Mouse (Mus musculus) liver, adult 2 months (tissue): ENCODE data around the gene Zbtb22. TPM values are rescaled to one million over a fixed set of nuclear protein-coding genes. Genes with fewer than 3 reads are reported as not detected.
A peak's percentile ranks its signal among the peaks of the same experiment; 100 is the strongest.

ENCODE experiments used
- DNase-seq: peaks from one replicate; pipeline ENCODE4 v3.0.0-alpha.2; 2011; ENCODE audit warnings: low read depth, low spot score; ENCODE audit errors: extremely low read depth
- H3K27ac ChIP-seq: fragments of 200-500 bp; replicated peaks from 2 replicates; pipeline ENCODE4 v1.5.1; 2012; ENCODE audit warnings: low read depth, mild to moderate bottlenecking, control low read depth, inconsistent platforms, low read length; ENCODE audit not compliant: insufficient read depth
- H3K27me3 ChIP-seq: fragments of 200-500 bp; 2 replicates; pipeline ENCODE4 v1.6.1; 2012; ENCODE audit warnings: mild to moderate bottlenecking, moderate library complexity, low read length, inconsistent platforms; ENCODE audit not compliant: control insufficient read depth, insufficient read depth
- H3K36me3 ChIP-seq: fragments of 200-500 bp; 2 replicates; pipeline ENCODE4 v1.6.1; 2012; ENCODE audit warnings: low read length, inconsistent platforms; ENCODE audit not compliant: control insufficient read depth, insufficient read depth
- H3K4me1 ChIP-seq: fragments of 200-500 bp; 2 replicates; pipeline ENCODE4 v1.6.1; 2011; ENCODE audit warnings: low read length; ENCODE audit not compliant: control insufficient read depth, insufficient read depth
- H3K4me3 ChIP-seq: fragments of 200-500 bp; 2 replicates; pipeline ENCODE4 v1.5.1; 2011; ENCODE audit warnings: low read depth, mild to moderate bottlenecking, control low read depth, low read length, moderate library complexity; ENCODE audit not compliant: insufficient read depth
- H3K79me2 ChIP-seq: fragments of 200-500 bp; 2 replicates; pipeline ENCODE4 v1.6.1; 2012; ENCODE audit warnings: inconsistent platforms, mild to moderate bottlenecking, low read length, moderate library complexity; ENCODE audit not compliant: control insufficient read depth, insufficient read depth
- H3K9ac ChIP-seq: fragments of 200-500 bp; 2 replicates; pipeline ENCODE4 v1.6.1; 2012; ENCODE audit warnings: low read depth, mild to moderate bottlenecking, control low read depth, inconsistent platforms, low read length
- CTCF ChIP-seq: fragments of 200-500 bp; IDR thresholded peaks from 2 replicates; pipeline ENCODE4 v1.5.1; 2011; ENCODE audit warnings: low read depth, low read length, control low read depth
- POLR2A ChIP-seq: fragments of 200-500 bp; IDR thresholded peaks from 2 replicates; pipeline ENCODE4 v1.6.1; 2011; ENCODE audit warnings: low read length, control low read depth; ENCODE audit not compliant: insufficient read depth; ENCODE audit errors: extremely low read depth
- WGBS: fragments of 180-500 bp; shearing (Covaris S2); methylation state at CpG from one replicate; pipeline ENCODE4 v1.1.7; 2018; 5-methylcytosine and 5-hydroxymethylcytosine counted together
- polyA plus RNA-seq: library from polyadenylated mRNA; depleted of rRNA; stranded (reverse); fragments of >200 nt; gene quantifications from 2 replicates; pipeline ENCODE4 v1.2.3, GENCODE M21; 2012
- total RNA-seq: library from RNA; depleted of rRNA; stranded (reverse); fragments of >200 nt; gene quantifications from 2 replicates; pipeline ENCODE4 v1.2.3, GENCODE M21; 2014

Gene Zbtb22
- total and polyA plus RNA-seq, 2 experiments = 11.1 to 23.9 TPM

- Histone ChIP-seq H3K79me2 (no peaks in the 10 kb centered on the region), H3K4me3 (no peak overlapping the region), H3K27me3 (no peaks in the 10 kb centered on the region), H3K9ac (no peak overlapping the region), H3K4me1 (peaks cover 3% of the 10 kb centered on the region), H3K27ac (peak overlapping the region; percentile 24; the same call in 1 of the 2 replicates), H3K36me3 (no peaks in the 10 kb centered on the region; the same call in 1 of the 2 replicates)
- DNase-seq = no peak
- WGBS = 79% methylated on average over 15 of the region's 15 CpGs
- TF ChIP-seq POLR2A = no peak
- no peak for TF ChIP-seq CTCF
Measured at GRCm38 (mm10) chr17:33932970-33933369, 17.3 kb downstream of the Zbtb22 start.

- H3K4me3 ChIP-seq = no peak overlapping the region
- WGBS = 91% methylated on average over 21 of the region's 21 CpGs
- TF ChIP-seq POLR2A = no peak
- TF ChIP-seq CTCF = no peak
- H3K27ac ChIP-seq = no peak overlapping the region
- peaks cover 8% of the 10 kb centered on the region; the same call in 1 of the 2 replicates for H3K4me1 ChIP-seq
- H3K36me3 ChIP-seq = no peaks in the 10 kb centered on the region; the same call in 1 of the 2 replicates
- peaks cover 6% of the 10 kb centered on the region; the same call in 1 of the 2 replicates for H3K79me2 ChIP-seq
- no peak for DNase-seq
- no peak overlapping the region for H3K9ac ChIP-seq
- no peaks in the 10 kb centered on the region for H3K27me3 ChIP-seq
Measured at GRCm38 (mm10) chr17:33935422-33936055, 19.8 kb downstream of the Zbtb22 start.

GRCm38 (mm10) chr17:33936993-33937392 is 21.3 kb downstream of the Zbtb22 start:
- Histone ChIP-seq H3K27me3 (no peaks in the 10 kb centered on the region), H3K4me1 (peaks cover 13% of the 10 kb centered on the region; the same call in 1 of the 2 replicates), H3K79me2 (peaks cover 11% of the 10 kb centered on the region; the same call in 1 of the 2 replicates), H3K36me3 (no peaks in the 10 kb centered on the region; the same call in 1 of the 2 replicates), H3K27ac (no peak overlapping the region), H3K9ac (no peak overlapping the region), H3K4me3 (no peak overlapping the region)
- no peak for DNase-seq
- TF ChIP-seq CTCF = no peak
- TF ChIP-seq POLR2A = no peak
- 88% methylated on average over 15 of the region's 15 CpGs for WGBS

- H3K27me3 ChIP-seq = no peaks in the 10 kb centered on the region
- H3K4me1 ChIP-seq = peaks cover 10% of the 10 kb centered on the region; the same call in 1 of the 2 replicates
- TF ChIP-seq CTCF (no peak), POLR2A (no peak)
- no peaks in the 10 kb centered on the region; the same call in 1 of the 2 replicates for H3K36me3 ChIP-seq
- H3K9ac ChIP-seq = no peak overlapping the region
- H3K27ac ChIP-seq = no peak overlapping the region
- WGBS = 44% methylated on average over 11 of the region's 11 CpGs
- no peak for DNase-seq
- H3K4me3 ChIP-seq = no peak overlapping the region
- peaks cover 11% of the 10 kb centered on the region; the same call in 1 of the 2 replicates for H3K79me2 ChIP-seq
Measured at GRCm38 (mm10) chr17:33938783-33939182, 23.1 kb downstream of the Zbtb22 start.

- Histone ChIP-seq H3K4me3 (peak within 1 kb of the TSS; percentile 97), H3K4me1 (peaks cover 10% of the 10 kb centered on the region; the same call in 1 of the 2 replicates), H3K27ac (peak within 1 kb of the TSS; percentile 64), H3K36me3 (peaks cover 1% of the 10 kb centered on the region; the same call in 1 of the 2 replicates), H3K9ac (peak within 1 kb of the TSS; percentile 89), H3K79me2 (peaks cover 11% of the 10 kb centered on the region; the same call in 1 of the 2 replicates), H3K27me3 (no peaks in the 10 kb centered on the region)
- no peak for TF ChIP-seq CTCF
- TF ChIP-seq POLR2A = 0 out of 2 replicates have a peak, but pooled peaks have one; percentile 12
- peak; percentile 91 for DNase-seq
- WGBS = under 1% methylated on average over 36 of the region's 36 CpGs
Measured at GRCm38 (mm10) chr17:33940206-33940805, 24.6 kb downstream of the Zbtb22 start, which contains the start of the genes Pfdn6 and Wdr46. Gene Pfdn6, minus strand, starts transcription at chr17:33940343. Gene Wdr46, plus strand, starts transcription at chr17:33940660.
